Mouse (Mus musculus) G1E (cell line): Measurements from ENCODE around the gene Samd3. TPM values are rescaled to one million over a fixed set of nuclear protein-coding genes. Genes with fewer than 3 reads are reported as not detected.

Experiments used
- ATAC-seq: 2 replicates; pipeline ENCODE4 v1.8.0; 2016; ENCODE audit warnings: mild to moderate bottlenecking; ENCODE audit not compliant: insufficient number of reproducible peaks, poor library complexity, low FRiP score, severe bottlenecking; ENCODE audit errors: extremely low read depth
- DNase-seq: peaks from one replicate; pipeline ENCODE4 v3.0.0; 2012; ENCODE audit warnings: low spot score
- H3K27me3 ChIP-seq: 2 replicates; pipeline ENCODE4 v1.6.1; 2012; ENCODE audit warnings: mild to moderate bottlenecking, low read length, inconsistent platforms; ENCODE audit not compliant: insufficient read depth
- H3K36me3 ChIP-seq: replicated peaks from 2 replicates; pipeline ENCODE3; 2012; ENCODE audit warnings: mild to moderate bottlenecking, inconsistent platforms
- H3K4me1 ChIP-seq: 2 replicates; pipeline ENCODE4 v1.6.1; 2012; ENCODE audit warnings: low read depth, low read length, inconsistent platforms, mixed read lengths; ENCODE audit not compliant: insufficient read depth
- H3K4me3 ChIP-seq: 2 replicates; pipeline ENCODE4 v1.5.1; 2012; ENCODE audit warnings: low read depth, mild to moderate bottlenecking, inconsistent platforms, low read length, moderate library complexity, mixed read lengths
- H3K9me3 ChIP-seq: replicated peaks from 2 replicates; pipeline ENCODE4 v1.6.1; 2012; ENCODE audit warnings: inconsistent platforms
- CTCF ChIP-seq: IDR thresholded peaks from 2 replicates; pipeline ENCODE4 v1.5.1; 2012; ENCODE audit warnings: low read depth, low read length, inconsistent platforms, mixed read lengths
- GATA1 ChIP-seq: IDR thresholded peaks from 2 replicates; pipeline ENCODE4 v1.6.1; 2012; ENCODE audit warnings: borderline replicate concordance, low read length, inconsistent platforms, mixed read lengths
- GATA2 ChIP-seq: IDR thresholded peaks from 2 replicates; pipeline ENCODE4 v1.6.1; 2012; ENCODE audit warnings: low read depth, low read length, inconsistent platforms, borderline replicate concordance
- POLR2AphosphoS5 ChIP-seq: IDR thresholded peaks from 2 replicates; pipeline ENCODE4 v1.6.1; 2012; ENCODE audit warnings: low read depth, low read length, inconsistent platforms; ENCODE audit not compliant: insufficient replicate concordance
- TAL1 ChIP-seq: conservative IDR thresholded peaks from 2 replicates; pipeline ENCODE4 v1.6.1; 2012; ENCODE audit warnings: low read depth, low read length, inconsistent platforms, mixed read lengths
- polyA plus RNA-seq: library from polyadenylated mRNA; stranded (reverse); fragments of >175 nt; gene quantifications from 2 replicates; pipeline ENCODE4 v1.2.3, GENCODE M21; 2012
- total RNA-seq, 2 experiments: library from RNA; stranded (forward) in 1 of 2; stranded (reverse) in 1 of 2; fragments of 200-1000 nt in 1 of 2; fragments of >200 nt in 1 of 2; fragmentation: Nextera tagmentation in 1 of 2; gene quantifications; 2 replicates each; pipeline ENCODE4 v1.2.3; 2014 to 2017

The Samd3 gene
- total RNA-seq (2014; fragmentation: Nextera tagmentation) (not detected in 2 replicates), total RNA-seq (2017) (not detected in 2 replicates), polyA plus RNA-seq (not detected in 2 replicates)

GRCm38 (mm10) chr10:26229488-26229887 lies at the start of gene Samd3:
TSS of gene Samd3 (plus strand) at chr10:26229707.
- Histone ChIP-seq H3K36me3 (no peaks in the 10 kb centered on the region), H3K4me3 (no peak within 1 kb of the TSS), H3K9me3 (0 out of 2 replicates have a peak, but pooled peaks cover 2% of the 10 kb centered on the region), H3K4me1 (no peaks in the 10 kb centered on the region), H3K27me3 (no peaks in the 10 kb centered on the region)
- DNase-seq (no peak), ATAC-seq (no peak)
- TF ChIP-seq GATA1: no peak

GRCm38 (mm10) chr10:26185289-26185688 lies 44.2 kb upstream of the Samd3 start:
- H3K4me1 ChIP-seq: no peaks in the 10 kb centered on the region
- DNase-seq: no peak
- no peaks in the 10 kb centered on the region for H3K36me3 ChIP-seq
- TF ChIP-seq GATA1 (no peak), CTCF (no peak), TAL1 (no peak), POLR2AphosphoS5 (no peak), GATA2 (no peak)
- ATAC-seq: no peak
- no peak overlapping the region for H3K4me3 ChIP-seq
- H3K9me3 ChIP-seq: 0 out of 2 replicates have a peak, but pooled peaks cover 2% of the 10 kb centered on the region
- no peaks in the 10 kb centered on the region for H3K27me3 ChIP-seq

DNA sequence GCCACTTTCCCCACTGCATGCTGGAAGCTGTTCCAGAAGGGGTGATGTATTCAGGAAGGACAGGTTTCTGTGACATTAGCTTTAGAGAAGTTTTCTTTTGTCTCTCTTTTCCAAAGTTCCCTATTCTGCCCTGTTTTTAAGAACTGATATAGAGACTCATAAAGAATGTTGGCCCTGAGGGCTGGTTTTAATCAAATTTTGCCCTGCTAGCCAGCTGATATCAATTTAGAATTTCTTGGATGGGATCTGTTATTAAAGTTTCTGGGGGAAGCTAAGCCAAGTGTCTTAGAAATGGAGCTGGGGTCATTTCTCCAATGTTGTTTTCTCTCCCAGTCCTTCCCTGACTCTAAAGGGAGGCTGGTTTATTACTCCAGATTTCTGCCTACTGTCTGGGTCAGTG lies 38.7 kb upstream of the Samd3 start:
- DNase-seq: no peak
- H3K4me3 ChIP-seq: no peak overlapping the region
- 0 out of 2 replicates have a peak, but pooled peaks cover 2% of the 10 kb centered on the region for H3K9me3 ChIP-seq
- TF ChIP-seq GATA1 (no peak), CTCF (no peak), GATA2 (no peak), POLR2AphosphoS5 (no peak), TAL1 (no peak)
- no peak for ATAC-seq
- no peaks in the 10 kb centered on the region for H3K36me3 ChIP-seq
- no peaks in the 10 kb centered on the region for H3K4me1 ChIP-seq
- H3K27me3 ChIP-seq: no peaks in the 10 kb centered on the region

DNA sequence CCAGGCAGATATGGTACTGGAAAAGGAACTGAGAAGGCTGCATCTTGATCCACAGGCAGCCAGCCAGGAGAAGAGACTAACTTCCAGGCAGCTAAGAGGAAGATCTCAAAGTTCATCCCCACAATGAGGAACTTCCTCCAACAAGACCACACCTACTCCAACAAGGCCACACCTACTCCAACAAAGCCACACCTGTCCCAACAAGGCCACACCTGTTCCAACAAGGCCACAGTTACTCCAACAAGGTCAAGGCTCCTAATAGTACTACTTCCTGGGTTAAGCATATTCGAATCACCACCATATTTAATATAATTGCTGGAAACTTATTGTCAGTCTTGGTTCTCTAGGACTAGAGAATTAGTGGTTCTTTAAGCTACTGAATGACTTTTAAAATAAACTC lies 34.6 kb upstream of the Samd3 start:
- TF ChIP-seq CTCF (no peak), TAL1 (no peak), POLR2AphosphoS5 (no peak), GATA2 (no peak), GATA1 (no peak)
- Histone ChIP-seq H3K36me3 (no peaks in the 10 kb centered on the region), H3K4me1 (no peaks in the 10 kb centered on the region), H3K4me3 (no peak overlapping the region), H3K27me3 (no peaks in the 10 kb centered on the region), H3K9me3 (no peaks in the 10 kb centered on the region)
- DNase-seq: no peak
- ATAC-seq: no peak

DNA sequence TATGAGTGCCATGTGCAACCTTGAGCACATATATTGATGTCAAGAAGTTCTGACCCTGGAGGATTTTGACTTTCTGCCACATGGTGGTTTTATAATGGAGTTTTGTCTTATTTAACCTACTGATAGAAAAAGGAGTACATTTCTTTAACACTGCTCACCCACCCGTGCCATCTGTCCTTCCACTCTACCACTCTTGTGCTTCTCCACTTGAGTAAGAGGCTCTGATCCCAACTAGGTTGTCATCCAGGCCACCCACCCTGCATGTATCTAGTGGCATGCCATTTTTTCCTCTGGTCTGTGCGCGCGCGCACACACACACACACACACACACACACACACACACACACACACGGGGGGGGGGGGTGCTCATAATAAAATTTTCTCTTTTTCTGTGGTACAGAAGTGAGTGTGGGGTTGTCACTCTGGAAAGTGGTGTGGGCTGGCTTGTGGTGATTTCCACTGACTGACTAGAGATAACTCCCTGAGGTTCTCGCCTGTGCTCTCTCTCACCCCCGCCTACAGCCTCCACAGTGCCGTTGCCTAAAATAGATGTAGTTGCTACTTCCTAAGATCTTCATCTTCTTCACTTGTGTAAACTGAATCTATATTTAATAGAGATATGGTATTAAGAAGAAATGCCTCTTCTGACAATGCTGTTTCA lies 26.7 kb upstream of the Samd3 start:
- DNase-seq (no peak), ATAC-seq (no peak)
- H3K4me3 ChIP-seq: no peak overlapping the region

DNA sequence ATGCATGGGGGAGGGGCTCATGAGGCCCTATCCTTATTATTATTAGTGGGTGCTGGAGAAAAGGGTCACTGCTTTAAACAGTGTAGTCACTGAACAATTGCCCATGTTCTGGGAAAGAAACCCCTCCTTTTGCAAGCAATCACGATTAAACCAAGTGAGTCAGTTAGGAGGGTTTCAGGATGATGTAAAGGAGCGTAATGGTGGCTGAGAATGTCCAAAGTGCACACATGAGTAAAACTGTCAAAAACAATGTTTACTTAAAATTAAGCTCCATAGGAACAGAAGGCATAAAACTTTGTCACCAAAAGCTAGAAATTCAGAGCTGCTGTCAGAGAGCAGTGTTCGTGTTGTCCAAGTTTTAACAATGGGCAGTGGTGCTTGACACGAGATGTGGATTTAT lies 8.8 kb upstream of the Samd3 start:
- no peaks in the 10 kb centered on the region for H3K27me3 ChIP-seq
- H3K4me1 ChIP-seq: no peaks in the 10 kb centered on the region
- DNase-seq (no peak), ATAC-seq (no peak)
- 0 out of 2 replicates have a peak, but pooled peaks cover 5% of the 10 kb centered on the region for H3K9me3 ChIP-seq
- H3K4me3 ChIP-seq: no peak overlapping the region
- no peak for TF ChIP-seq GATA1
- TF ChIP-seq POLR2AphosphoS5: no peak
- TF ChIP-seq TAL1: no peak
- no peak for TF ChIP-seq CTCF
- no peak for TF ChIP-seq GATA2
- H3K36me3 ChIP-seq: no peaks in the 10 kb centered on the region

More for the DNA sequence above, 26.7 kb upstream of the Samd3 start:
- no peaks in the 10 kb centered on the region for H3K36me3 ChIP-seq
- H3K9me3 ChIP-seq: 0 out of 2 replicates have a peak, but pooled peaks cover 2% of the 10 kb centered on the region
- no peaks in the 10 kb centered on the region for H3K4me1 ChIP-seq
- TF ChIP-seq CTCF (no peak), TAL1 (no peak), GATA1 (no peak), GATA2 (no peak), POLR2AphosphoS5 (no peak)
- H3K27me3 ChIP-seq: no peaks in the 10 kb centered on the region

GRCm38 (mm10) chr10:26226241-26226640 lies 3.3 kb upstream of the Samd3 start:
- TF ChIP-seq GATA2 (no peak), CTCF (no peak), TAL1 (no peak), GATA1 (no peak), POLR2AphosphoS5 (no peak)
- Histone ChIP-seq H3K9me3 (no peaks in the 10 kb centered on the region), H3K4me1 (no peaks in the 10 kb centered on the region), H3K27me3 (no peaks in the 10 kb centered on the region), H3K36me3 (no peaks in the 10 kb centered on the region), H3K4me3 (no peak overlapping the region)
- no peak for DNase-seq
- ATAC-seq: no peak
